Mouse (Mus musculus): ENCODE data around the gene Mpdu1. TPM values are rescaled to one million over a fixed set of nuclear protein-coding genes. Genes with fewer than 3 reads are reported as not detected.
"Not testable (repeated sequence)": the region's sequence is repeated elsewhere in the genome, so short reads cannot be mapped to it uniquely, and the experiment has no call there.

The Mpdu1 gene
- polyA plus RNA-seq, 1 experiment from 2014 or later, result 34.5 TPM

DNA sequence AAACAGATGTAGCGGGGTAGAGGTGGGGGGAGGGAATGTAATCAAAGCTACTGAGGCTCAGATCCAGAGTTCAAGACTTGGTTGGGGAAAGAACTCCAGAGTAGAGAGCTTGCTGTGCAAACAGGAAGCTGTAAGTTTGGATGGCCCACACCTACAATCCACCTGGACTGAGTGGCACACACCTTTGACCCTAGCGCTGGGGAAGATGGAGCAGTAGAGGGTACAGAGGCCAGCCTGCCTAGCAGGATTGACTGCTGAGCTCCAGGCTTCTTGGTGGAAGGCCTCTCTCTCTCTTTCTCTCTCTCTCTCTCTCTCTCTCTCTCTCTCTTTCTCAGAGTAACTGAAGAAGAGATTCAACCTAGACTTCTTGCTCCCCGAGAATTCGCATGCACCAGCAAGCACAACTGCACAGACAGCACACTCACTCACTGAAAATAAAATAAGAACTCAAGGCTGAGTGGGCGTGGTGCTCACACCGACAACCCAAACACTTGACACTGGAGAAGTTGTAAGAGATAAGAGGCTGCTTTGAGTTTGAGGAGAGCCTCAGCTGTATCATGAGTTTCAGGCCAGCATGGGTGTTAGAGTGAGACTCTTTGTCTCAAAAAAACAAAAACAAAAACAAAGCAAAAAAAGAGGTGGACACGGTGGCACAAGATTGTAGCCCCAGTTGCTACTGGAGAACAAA lies 41.9 kb downstream of the Mpdu1 start:
- 30% methylated on average over 7 of the region's 7 CpGs for WGBS (ENCODE audit: insufficient replicate concordance)
- peak overlapping the region; percentile 33 for H3K4me2 ChIP-seq (ENCODE audit: low read depth, low read length)

DNA sequence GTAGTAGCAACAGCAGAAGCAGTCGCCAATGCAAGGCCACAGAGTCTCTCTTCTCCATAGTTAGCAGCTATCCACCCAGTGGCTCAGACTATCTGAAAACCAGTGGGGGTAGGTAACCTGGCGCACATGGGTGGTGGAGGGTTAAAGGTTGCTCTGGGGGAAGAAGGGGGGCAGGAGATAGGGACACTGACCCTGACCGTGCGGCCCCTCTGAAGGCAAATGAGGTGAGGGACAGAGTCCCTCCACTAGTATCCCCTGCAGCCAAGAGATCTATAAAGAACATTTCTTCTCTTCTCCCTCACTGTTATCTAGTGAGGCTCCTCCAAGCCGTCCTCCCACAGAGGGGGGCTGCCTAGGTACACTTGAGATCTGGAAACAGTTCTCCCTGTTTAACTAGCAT lies 44.6 kb downstream of the Mpdu1 start, which contains the start of gene Shbg:
Gene Shbg, minus strand, starts transcription at position 101 of the 400 bp plus-strand sequence.
- H3K4me2 ChIP-seq (ENCODE audit: low read depth, low read length), result no peak within 1 kb of the TSS

More for the DNA sequence above, 41.9 kb downstream of the Mpdu1 start:
- Histone ChIP-seq H3K9me3 (replicated peaks; ENCODE audit: control insufficient read depth, low read length) (no peaks in the 10 kb centered on the region), H3K27ac (ENCODE audit: low read length) (peak overlapping the region; percentile 74), H3K4me1 (ENCODE audit: control insufficient read depth, low read depth, low read length) (peaks cover 31% of the 10 kb centered on the region), H3K27me3 (ENCODE audit: control insufficient read depth, insufficient read depth, low read depth, low read length) (no peaks in the 10 kb centered on the region), H3K36me3 (ENCODE audit: control insufficient read depth, insufficient read depth) (no peaks in the 10 kb centered on the region), H3K9ac (ENCODE audit: low read depth, low read length) (peak overlapping the region; percentile 21; the same call in 1 of the 2 replicates), H3K4me3 (ENCODE audit: low read depth, low read length) (no peak overlapping the region)
- ATAC-seq (ENCODE audit: low read depth), result 0 out of 2 replicates have a peak, but pooled peaks have one; percentile 33

DNA sequence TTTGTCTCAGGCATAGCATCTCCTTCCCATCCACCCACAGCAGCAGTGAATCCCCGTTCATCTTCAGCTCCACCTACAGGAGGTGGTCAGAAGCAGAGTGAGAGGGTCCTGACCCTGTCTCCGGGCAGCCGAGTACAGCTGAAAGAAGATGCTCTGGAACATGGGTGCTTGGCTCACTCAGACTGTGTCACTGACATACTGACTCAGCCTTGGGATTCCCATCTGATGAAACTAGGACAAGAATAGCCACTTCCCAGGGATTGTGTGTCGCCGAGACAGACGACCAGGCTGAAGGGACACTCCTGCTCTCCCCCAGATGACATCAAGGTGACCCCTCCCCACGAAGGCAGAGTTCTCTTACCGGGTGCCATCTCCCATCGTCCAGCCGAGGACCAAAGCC lies 45.7 kb downstream of the Mpdu1 start:
- WGBS (ENCODE audit: insufficient replicate concordance), result 47% methylated on average over 10 of the region's 10 CpGs
- Histone ChIP-seq H3K36me3 (ENCODE audit: control insufficient read depth, insufficient read depth) (no peaks in the 10 kb centered on the region), H3K9me3 (replicated peaks; ENCODE audit: control insufficient read depth, low read length) (no peaks in the 10 kb centered on the region), H3K27me3 (ENCODE audit: control insufficient read depth, insufficient read depth, low read depth, low read length) (no peaks in the 10 kb centered on the region), H3K4me3 (ENCODE audit: low read depth, low read length) (no peak overlapping the region), H3K9ac (ENCODE audit: low read depth, low read length) (no peak overlapping the region), H3K4me1 (ENCODE audit: control insufficient read depth, low read depth, low read length) (peaks cover 34% of the 10 kb centered on the region), H3K4me2 (ENCODE audit: low read depth, low read length) (no peak overlapping the region), H3K27ac (ENCODE audit: low read length) (no peak overlapping the region)
- ATAC-seq (ENCODE audit: low read depth), result no peak

More for the DNA sequence above, 44.6 kb downstream of the Mpdu1 start, which contains the start of gene Shbg:
- Histone ChIP-seq H3K4me3 (ENCODE audit: low read depth, low read length) (no peak within 1 kb of the TSS), H3K4me1 (ENCODE audit: control insufficient read depth, low read depth, low read length) (peaks cover 44% of the 10 kb centered on the region), H3K9ac (ENCODE audit: low read depth, low read length) (no peak within 1 kb of the TSS), H3K9me3 (replicated peaks; ENCODE audit: control insufficient read depth, low read length) (no peaks in the 10 kb centered on the region), H3K27me3 (ENCODE audit: control insufficient read depth, insufficient read depth, low read depth, low read length) (no peaks in the 10 kb centered on the region), H3K36me3 (ENCODE audit: control insufficient read depth, insufficient read depth) (no peaks in the 10 kb centered on the region), H3K27ac (ENCODE audit: low read length) (no peak within 1 kb of the TSS)
- WGBS (ENCODE audit: insufficient replicate concordance), result 32% methylated on average over 5 of the region's 5 CpGs
- ATAC-seq (ENCODE audit: low read depth), result peak; percentile 14; the same call in 1 of the 2 replicates

DNA sequence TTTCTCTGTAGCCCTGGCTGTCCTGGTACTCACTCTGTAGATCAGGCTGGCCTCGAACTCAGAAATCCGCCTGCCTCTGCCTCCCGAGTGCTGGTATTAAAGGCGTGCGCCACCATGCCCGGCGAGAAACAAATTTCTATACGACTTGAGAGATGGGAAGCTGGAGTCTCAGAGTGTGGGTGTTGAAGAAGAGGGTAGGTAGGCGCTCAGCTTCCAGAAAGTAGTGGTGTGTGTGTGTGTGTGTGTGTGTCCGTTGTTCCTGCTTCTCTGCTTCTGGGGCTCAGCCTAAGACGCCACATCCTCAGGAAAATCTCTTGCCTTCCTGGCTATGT lies 48.2 kb downstream of the Mpdu1 start:
- Histone ChIP-seq H3K4me1 (ENCODE audit: control insufficient read depth, low read depth, low read length) (peaks cover 29% of the 10 kb centered on the region), H3K4me2 (ENCODE audit: low read depth, low read length) (peak overlapping the region; percentile 80), H3K4me3 (ENCODE audit: low read depth, low read length) (peak overlapping the region; percentile 53), H3K9ac (ENCODE audit: low read depth, low read length) (peak overlapping the region; percentile 19; the same call in 1 of the 2 replicates)
- not testable (repeated sequence) for H3K27ac ChIP-seq (ENCODE audit: low read length); H3K36me3 ChIP-seq (ENCODE audit: control insufficient read depth, insufficient read depth); H3K9me3 ChIP-seq (replicated peaks; ENCODE audit: control insufficient read depth, low read length); H3K27me3 ChIP-seq (ENCODE audit: control insufficient read depth, insufficient read depth, low read depth, low read length); ATAC-seq (ENCODE audit: low read depth)
- WGBS (ENCODE audit: insufficient replicate concordance), result 38% methylated on average over 11 of the region's 11 CpGs

DNA sequence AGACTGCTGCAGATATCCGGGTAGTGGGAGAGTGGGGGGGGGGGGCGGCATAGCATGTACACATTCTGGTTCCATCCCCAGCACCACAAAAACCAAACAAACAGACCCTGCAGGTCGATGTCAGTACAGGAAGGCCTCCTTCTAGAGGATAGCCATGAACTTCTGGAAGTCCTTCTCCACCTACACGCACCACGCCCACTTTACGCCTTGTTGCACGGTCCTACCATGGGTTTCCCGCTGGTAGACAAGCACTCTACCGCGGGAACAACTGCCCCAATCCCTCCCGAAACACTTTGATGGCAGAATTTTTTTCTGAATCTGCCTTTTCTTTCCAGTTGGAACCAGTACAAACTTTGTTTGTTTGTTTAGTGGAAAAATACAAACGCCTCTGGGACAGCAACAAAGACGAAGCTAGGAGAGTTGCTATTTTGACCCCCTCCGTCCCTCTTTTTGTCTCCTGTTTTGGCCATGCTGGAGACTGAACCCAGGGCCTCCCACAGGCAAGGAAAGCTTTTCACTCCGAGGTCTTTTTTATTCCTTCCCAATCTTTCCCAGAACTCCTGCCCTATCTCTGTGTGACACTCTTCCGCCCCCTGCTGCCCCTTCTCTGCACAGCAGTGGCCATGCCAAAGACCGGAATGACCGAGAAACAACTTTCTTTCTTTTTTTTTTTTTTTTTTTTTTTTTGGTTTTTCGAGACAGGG lies 48.7 kb downstream of the Mpdu1 start:
- Histone ChIP-seq H3K9ac (ENCODE audit: low read depth, low read length) (peak overlapping the region; percentile 65), H3K27me3 (ENCODE audit: control insufficient read depth, insufficient read depth, low read depth, low read length) (no peaks in the 10 kb centered on the region), H3K36me3 (ENCODE audit: control insufficient read depth, insufficient read depth) (no peaks in the 10 kb centered on the region), H3K9me3 (replicated peaks; ENCODE audit: control insufficient read depth, low read length) (no peaks in the 10 kb centered on the region), H3K4me3 (ENCODE audit: low read depth, low read length) (peak overlapping the region; percentile 53), H3K4me2 (ENCODE audit: low read depth, low read length) (peak overlapping the region; percentile 80), H3K27ac (ENCODE audit: low read length) (peak overlapping the region; percentile 2; the same call in 1 of the 2 replicates), H3K4me1 (ENCODE audit: control insufficient read depth, low read depth, low read length) (peaks cover 34% of the 10 kb centered on the region)
- WGBS (ENCODE audit: insufficient replicate concordance), result 8% methylated on average over 19 of the region's 19 CpGs
- ATAC-seq (ENCODE audit: low read depth), result peak; percentile 63

DNA sequence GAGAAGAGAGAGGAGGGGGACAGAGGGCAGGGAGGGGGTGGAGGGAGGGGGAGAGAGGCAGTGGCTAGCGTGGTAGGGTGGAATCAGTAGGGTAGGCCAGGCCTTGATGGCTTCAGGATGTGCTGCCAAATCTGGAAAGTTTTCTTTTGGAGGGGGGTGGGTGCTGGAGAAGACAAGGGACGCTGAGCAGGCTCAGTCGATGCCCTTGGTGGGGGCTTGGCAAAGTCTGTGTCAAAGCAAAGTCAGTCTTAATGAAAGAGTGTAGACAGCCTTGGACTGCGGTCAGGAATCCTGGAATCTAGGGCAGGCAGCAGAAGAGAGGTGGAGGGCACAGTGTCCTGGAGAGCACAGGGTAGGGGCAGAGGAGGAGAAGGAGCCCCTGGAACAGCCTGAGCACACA lies 51.5 kb downstream of the Mpdu1 start:
- H3K27me3 ChIP-seq (ENCODE audit: control insufficient read depth, insufficient read depth, low read depth, low read length), result no peaks in the 10 kb centered on the region
- no peak overlapping the region for H3K4me3 ChIP-seq (ENCODE audit: low read depth, low read length)
- no peak for ATAC-seq (ENCODE audit: low read depth)
- H3K9ac ChIP-seq (ENCODE audit: low read depth, low read length), result no peak overlapping the region
- peaks cover 42% of the 10 kb centered on the region for H3K4me1 ChIP-seq (ENCODE audit: control insufficient read depth, low read depth, low read length)
- H3K4me2 ChIP-seq (ENCODE audit: low read depth, low read length), result no peak overlapping the region
- H3K9me3 ChIP-seq (replicated peaks; ENCODE audit: control insufficient read depth, low read length), result no peaks in the 10 kb centered on the region
- no peak overlapping the region for H3K27ac ChIP-seq (ENCODE audit: low read length)
- H3K36me3 ChIP-seq (ENCODE audit: control insufficient read depth, insufficient read depth), result no peaks in the 10 kb centered on the region
- 68% methylated on average over 4 of the region's 4 CpGs for WGBS (ENCODE audit: insufficient replicate concordance)

DNA sequence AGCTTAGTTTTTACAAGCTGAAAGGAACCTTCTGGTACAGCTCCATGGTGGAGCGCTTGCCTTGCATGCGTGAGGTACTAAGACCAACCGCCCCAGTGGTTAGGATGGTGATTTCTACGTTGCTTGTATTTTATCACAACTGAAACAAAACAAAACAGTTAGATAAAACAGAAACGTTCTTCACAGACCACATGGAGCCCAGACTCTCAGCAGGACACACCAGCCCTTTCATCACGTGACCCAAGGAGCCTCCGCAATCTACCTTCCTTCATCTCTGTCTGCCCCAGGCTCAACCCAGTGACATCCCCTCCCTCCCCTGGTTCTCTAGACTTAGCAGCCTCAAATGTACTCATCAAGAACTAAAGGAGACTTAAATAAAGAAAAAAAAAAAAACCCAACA lies 53.0 kb downstream of the Mpdu1 start:
- H3K4me1 ChIP-seq (ENCODE audit: control insufficient read depth, low read depth, low read length), result peaks cover 53% of the 10 kb centered on the region

DNA sequence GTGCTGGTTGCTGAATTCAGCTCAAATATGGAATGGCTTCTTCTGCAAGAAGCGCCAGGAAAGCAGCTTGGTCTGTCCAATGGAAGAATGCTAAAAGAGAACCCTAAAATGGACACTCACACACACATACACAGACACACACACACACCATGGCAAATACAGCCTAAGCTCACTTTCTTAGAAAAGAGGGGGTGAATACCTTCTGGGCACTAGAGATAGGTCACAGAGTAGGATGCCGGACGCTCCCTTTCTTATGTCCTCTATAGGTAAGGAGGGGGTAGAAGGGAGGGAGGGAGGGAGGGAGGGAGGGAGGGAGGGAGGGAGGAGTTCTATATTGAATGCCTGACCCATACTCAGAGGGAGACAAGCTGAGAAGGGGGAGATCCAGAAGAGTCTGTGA lies 53.9 kb downstream of the Mpdu1 start:
- H3K4me3 ChIP-seq (ENCODE audit: low read depth, low read length), result no peak overlapping the region
- 44% methylated on average over 3 of the region's 3 CpGs for WGBS (ENCODE audit: insufficient replicate concordance)
- H3K4me1 ChIP-seq (ENCODE audit: control insufficient read depth, low read depth, low read length), result peaks cover 51% of the 10 kb centered on the region
- H3K27me3 ChIP-seq (ENCODE audit: control insufficient read depth, insufficient read depth, low read depth, low read length), result peaks cover 2% of the 10 kb centered on the region; the same call in 1 of the 2 replicates
- no peaks in the 10 kb centered on the region for H3K36me3 ChIP-seq (ENCODE audit: control insufficient read depth, insufficient read depth)
- H3K9me3 ChIP-seq (replicated peaks; ENCODE audit: control insufficient read depth, low read length), result no peaks in the 10 kb centered on the region
- ATAC-seq (ENCODE audit: low read depth), result no peak
- no peak overlapping the region for H3K4me2 ChIP-seq (ENCODE audit: low read depth, low read length)
- H3K27ac ChIP-seq (ENCODE audit: low read length), result peak overlapping the region; percentile 56
- H3K9ac ChIP-seq (ENCODE audit: low read depth, low read length), result no peak overlapping the region

More for the DNA sequence above, 53.0 kb downstream of the Mpdu1 start:
- H3K27me3 ChIP-seq (ENCODE audit: control insufficient read depth, insufficient read depth, low read depth, low read length), result peaks cover 2% of the 10 kb centered on the region; the same call in 1 of the 2 replicates
- peak overlapping the region; percentile 56 for H3K27ac ChIP-seq (ENCODE audit: low read length)
- no peaks in the 10 kb centered on the region for H3K9me3 ChIP-seq (replicated peaks; ENCODE audit: control insufficient read depth, low read length)
- no peak for ATAC-seq (ENCODE audit: low read depth)
- peak overlapping the region; percentile 20; the same call in 1 of the 2 replicates for H3K4me2 ChIP-seq (ENCODE audit: low read depth, low read length)
- no peaks in the 10 kb centered on the region for H3K36me3 ChIP-seq (ENCODE audit: control insufficient read depth, insufficient read depth)
- H3K9ac ChIP-seq (ENCODE audit: low read depth, low read length), result peak overlapping the region; percentile 13
- H3K4me3 ChIP-seq (ENCODE audit: low read depth, low read length), result no peak overlapping the region
- WGBS (ENCODE audit: insufficient replicate concordance), result 19% methylated on average over 7 of the region's 7 CpGs

DNA sequence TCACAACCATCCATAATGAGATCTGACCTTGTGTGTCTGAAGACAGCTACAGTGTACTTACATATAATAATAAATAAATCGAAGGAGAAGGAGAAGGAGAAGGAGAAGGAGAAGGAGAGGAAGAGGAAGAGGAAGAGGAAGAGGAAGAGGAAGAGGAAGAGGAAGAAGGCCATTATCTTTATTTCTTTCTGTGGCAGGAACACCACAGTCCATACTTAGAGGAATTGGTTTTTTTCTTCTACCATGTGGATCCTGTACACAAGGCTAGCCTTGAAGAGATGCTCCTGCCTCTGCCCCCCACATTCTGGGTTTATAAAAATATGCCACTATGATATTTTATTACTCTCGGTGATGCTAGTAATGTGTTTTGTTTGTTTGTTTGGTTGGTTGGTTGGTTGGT lies 55.6 kb downstream of the Mpdu1 start:
- Histone ChIP-seq H3K9me3 (replicated peaks; ENCODE audit: control insufficient read depth, low read length) (no peaks in the 10 kb centered on the region), H3K4me1 (ENCODE audit: control insufficient read depth, low read depth, low read length) (peaks cover 56% of the 10 kb centered on the region), H3K27me3 (ENCODE audit: control insufficient read depth, insufficient read depth, low read depth, low read length) (peaks cover 2% of the 10 kb centered on the region; the same call in 1 of the 2 replicates), H3K36me3 (ENCODE audit: control insufficient read depth, insufficient read depth) (no peaks in the 10 kb centered on the region), H3K4me2 (ENCODE audit: low read depth, low read length) (no peak overlapping the region), H3K4me3 (ENCODE audit: low read depth, low read length) (no peak overlapping the region), H3K27ac (ENCODE audit: low read length) (no peak overlapping the region), H3K9ac (ENCODE audit: low read depth, low read length) (no peak overlapping the region)
- ATAC-seq (ENCODE audit: low read depth), result no peak
- WGBS (ENCODE audit: insufficient replicate concordance), result 55% methylated on average over 2 of the region's 2 CpGs
